Mouse (Mus musculus) embryonic stem cell, embryonic (primary cell): Measurements from ENCODE around the gene Smim12.

Experiments used
- CTCF ChIA-PET, 4 experiments: fragments of 300-600 bp in 2 of 4; fragments of 350-600 bp in 2 of 4; sonication (Branson Sonifier 250); formaldehyde crosslinking; loops; one replicate each; lab custom pipeline; 2022; ENCODE audit warnings: inconsistent platforms in 2 of 4; lab: Charles Lee
- POLR2A ChIA-PET, 4 experiments: fragments of 300-600 bp in 2 of 4; fragments of 350-600 bp in 2 of 4; sonication (Branson Sonifier 250); formaldehyde crosslinking; loops; one replicate each; lab custom pipeline; 2022; ENCODE audit warnings: antibody characterized with exemption in 4 of 4, inconsistent platforms in 1 of 4; lab: Charles Lee

Smim12 gene

GRCm38 (mm10) chr4:127224444-127225100 lies 19.0 kb upstream of the Smim12 start:
- CTCF ChIA-PET, result interaction anchor here in 3 of 4 experiments (0.6 to 3.8 kb wide), 6 partner anchors 11 to 29 kb away, joined by 3 to 32 read pairs (median 4); no protein-coding TSS in a partner anchor

DNA sequence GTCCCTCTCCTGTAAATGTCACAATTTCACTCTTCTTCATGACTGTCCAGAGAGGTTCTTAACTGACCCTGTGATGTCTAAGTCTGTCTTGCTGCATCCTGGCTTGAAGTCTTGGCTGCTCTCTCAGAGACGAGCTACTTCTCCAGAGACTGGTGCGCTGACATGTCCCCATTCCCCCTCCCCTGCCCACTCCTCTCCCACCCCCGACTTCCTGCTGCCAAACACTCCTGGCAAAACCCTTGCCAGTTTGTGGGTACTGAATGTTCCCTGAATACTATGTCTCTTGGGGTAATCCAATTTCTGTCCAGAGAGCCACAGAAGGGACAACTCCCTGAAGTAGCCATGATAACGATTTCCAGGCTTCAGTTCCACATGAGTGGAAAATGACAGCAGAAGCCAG lies 17.5 kb upstream of the Smim12 start:
- ChIA-PET CTCF (interaction anchor here in 3 of 4 experiments (0.6 to 3.8 kb wide), 6 partner anchors 9 to 58 kb away, joined by 3 to 32 read pairs (median 6); partner anchors contain the start of gene Smim12 (in 1 of the 3)), POLR2A (interaction anchor here (0.8 to 6.1 kb wide), 28 partner anchors 9 to 205 kb away, joined by 3 to 76 read pairs (median 5); partner anchors contain the start of genes Smim12 (in 3 of the 4), Gjb5 (in 2 of the 4), Gjb3 (in 1 of the 4) and Sfpq (in 1 of the 4))

More at GRCm38 (mm10) chr4:127224444-127225100, 19.0 kb upstream of the Smim12 start:
- POLR2A ChIA-PET, result interaction anchor here in 3 of 4 experiments (0.6 to 6.1 kb wide), 21 partner anchors 9 to 1101 kb away, joined by 3 to 76 read pairs (median 5); partner anchors contain the start of genes Smim12 (in 2 of the 3), Gjb3 (in 1 of the 3), Sfpq (in 1 of the 3) and Zmym1 (in 1 of the 3)

- CTCF ChIA-PET, result interaction anchor here (0.7 to 3.8 kb wide), 14 partner anchors 8 to 141 kb away, joined by 3 to 32 read pairs (median 4); partner anchors contain the start of gene Smim12 (in 3 of the 4)
- POLR2A ChIA-PET, result interaction anchor here (0.6 to 6.1 kb wide), 65 partner anchors 8 to 762 kb away, joined by 3 to 76 read pairs (median 4); partner anchors contain the start of genes Smim12 (in 4 of the 4), Sfpq (in 2 of the 4), Gjb3 (in 1 of the 4) and Gjb5 (in 1 of the 4)
These were observed 16.4 kb upstream of the Smim12 start for GRCm38 (mm10) chr4:127227051-127227673.

GRCm38 (mm10) chr4:127232028-127232427 lies 11.6 kb upstream of the Smim12 start:
- CTCF ChIA-PET, result interaction anchor here in 1 of 4 experiments (1.3 to 1.8 kb wide), 2 partner anchors 10 to 18 kb away, joined by 3 to 8 read pairs; no protein-coding TSS in a partner anchor
- POLR2A ChIA-PET, result interaction anchor here in 3 of 4 experiments (0.5 to 7.0 kb wide), 7 partner anchors 9 to 1834 kb away, joined by 3 to 55 read pairs (median 5); partner anchors contain the start of gene Smim12 (in 2 of the 3)

GRCm38 (mm10) chr4:127232551-127232950 lies 11.0 kb upstream of the Smim12 start:
- POLR2A ChIA-PET, result interaction anchor here in 3 of 4 experiments (0.5 to 7.0 kb wide), 14 partner anchors 8 to 1835 kb away, joined by 3 to 55 read pairs (median 5); partner anchors contain the start of genes Smim12 (in 2 of the 3), Gja4 (in 1 of the 3) and Zmym6 (in 1 of the 3)
- CTCF ChIA-PET, result interaction anchor here in 2 of 4 experiments (1.3 to 1.8 kb wide), 3 partner anchors 9 to 19 kb away, joined by 3 to 8 read pairs (median 4); no protein-coding TSS in a partner anchor

DNA sequence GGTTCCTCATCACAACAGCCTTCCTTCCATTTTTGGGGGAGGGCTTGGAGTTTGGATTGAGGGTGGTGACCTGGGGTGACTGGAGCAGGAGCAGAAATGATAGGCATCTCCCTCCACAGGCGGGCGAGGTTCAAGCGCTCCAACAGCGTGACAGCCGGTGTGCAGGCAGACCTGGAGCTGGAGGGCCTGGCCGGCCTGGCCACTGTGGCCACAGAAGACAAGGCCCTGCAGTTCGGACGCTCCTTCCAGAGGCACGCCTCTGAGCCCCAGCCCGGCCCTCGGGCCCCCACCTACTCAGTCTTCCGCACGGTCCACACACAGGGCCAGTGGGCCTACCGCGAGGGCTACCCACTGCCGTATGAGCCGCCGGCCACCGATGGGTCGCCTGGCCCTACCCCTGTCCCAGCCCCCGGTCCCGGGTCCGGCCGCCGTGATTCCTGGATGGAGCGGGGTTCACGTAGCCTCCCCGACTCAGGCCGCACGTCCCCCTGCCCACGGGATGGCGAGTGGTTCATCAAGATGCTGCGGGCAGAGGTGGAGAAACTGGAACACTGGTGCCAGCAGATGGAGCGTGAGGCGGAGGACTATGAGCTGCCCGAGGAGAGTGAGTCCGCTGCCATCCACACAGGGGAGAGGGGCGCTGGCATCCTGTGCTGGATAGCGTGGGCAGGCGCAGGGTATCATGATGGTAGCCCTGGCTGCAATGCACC lies 10.0 kb upstream of the Smim12 start:
- ChIA-PET CTCF (interaction anchor here in 3 of 4 experiments (1.0 to 4.2 kb wide), 7 partner anchors 8 to 20 kb away, joined by 3 to 29 read pairs (median 8); partner anchors contain the start of gene Smim12 (in 1 of the 3)), POLR2A (interaction anchor here in 2 of 4 experiments (0.6 to 7.0 kb wide), 18 partner anchors 9 to 1750 kb away, joined by 3 to 76 read pairs (median 4); partner anchors contain the start of genes Smim12 (in 2 of the 2), Gja4 (in 1 of the 2), Sfpq (in 1 of the 2) and Zmym6 (in 1 of the 2))

GRCm38 (mm10) chr4:127235742-127236487 lies 7.7 kb upstream of the Smim12 start:
- POLR2A ChIA-PET, result interaction anchor here (0.6 to 7.0 kb wide), 75 partner anchors 8 to 781 kb away, joined by 3 to 76 read pairs (median 4); partner anchors contain the start of genes Gjb5 (in 2 of the 4), Smim12 (in 2 of the 4), Zmym6 (in 2 of the 4) and Clspn (in 1 of the 4)
- CTCF ChIA-PET, result interaction anchor here (0.5 to 4.2 kb wide), 87 partner anchors 8 to 1675 kb away, joined by 3 to 32 read pairs (median 4); partner anchors contain the start of genes Smim12 (in 3 of the 4), Gja4 (in 2 of the 4), Dlgap3 (in 1 of the 4) and Gjb5 (in 1 of the 4)

DNA sequence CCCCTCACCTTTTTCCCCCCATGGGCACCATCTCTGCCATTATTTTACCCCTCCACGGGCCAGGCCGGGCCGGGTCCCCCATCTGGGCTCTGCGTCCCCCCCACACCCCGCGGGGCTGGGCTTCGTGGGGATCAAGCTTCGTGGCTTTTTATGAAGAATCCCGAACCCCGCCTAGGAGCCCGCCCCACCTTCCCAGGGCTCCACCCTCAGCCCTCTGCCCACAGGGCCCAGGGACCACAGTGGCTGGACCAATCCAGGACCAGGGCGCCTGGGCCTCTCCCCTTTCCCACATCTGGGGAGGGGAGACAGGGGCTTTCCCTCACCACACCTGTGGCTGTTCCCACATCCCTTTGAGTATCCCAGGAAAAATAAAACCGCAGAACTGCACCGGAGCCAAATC lies 7.0 kb upstream of the Smim12 start:
- POLR2A ChIA-PET, result interaction anchor here (0.7 to 7.0 kb wide), 26 partner anchors 9 to 216 kb away, joined by 3 to 76 read pairs (median 6); partner anchors contain the start of genes Dlgap3 (in 1 of the 4), Gjb3 (in 1 of the 4), Sfpq (in 1 of the 4) and Zmym6 (in 1 of the 4)
- CTCF ChIA-PET, result interaction anchor here (0.5 to 4.2 kb wide), 20 partner anchors 9 to 134 kb away, joined by 3 to 32 read pairs (median 8); partner anchors contain the start of gene Gja4 (in 1 of the 4)

GRCm38 (mm10) chr4:127237271-127237670 lies 6.3 kb upstream of the Smim12 start:
- ChIA-PET POLR2A (interaction anchor here in 3 of 4 experiments (0.7 to 7.0 kb wide), 25 partner anchors 10 to 387 kb away, joined by 3 to 76 read pairs (median 4); partner anchors contain the start of genes Gjb3 (in 1 of the 3) and Sfpq (in 1 of the 3)), CTCF (interaction anchor here in 2 of 4 experiments (0.7 to 4.2 kb wide), 11 partner anchors 12 to 191 kb away, joined by 3 to 29 read pairs (median 6); no protein-coding TSS in a partner anchor)

DNA sequence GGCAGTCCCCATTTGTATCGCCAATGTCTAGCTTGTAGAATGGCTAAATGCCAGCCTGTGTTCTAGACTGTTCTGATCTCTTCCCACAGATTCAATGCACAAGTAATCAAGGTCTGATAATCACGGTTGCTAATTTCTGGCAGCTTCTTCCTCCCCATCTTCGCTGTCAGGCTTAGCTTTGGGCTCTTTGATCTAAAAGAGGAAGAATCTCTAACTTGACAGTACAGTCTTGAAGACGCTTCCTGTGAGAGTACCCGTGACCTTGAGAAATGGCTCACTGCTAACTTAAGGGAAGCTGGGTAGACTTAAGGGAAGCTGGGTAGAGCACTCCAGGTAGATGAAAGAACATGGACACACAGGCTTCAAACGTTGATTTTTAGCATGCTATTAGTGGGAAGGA lies 888 bp upstream of the Smim12 start:
- CTCF ChIA-PET, result interaction anchor here in 3 of 4 experiments (0.6 to 2.4 kb wide), 14 partner anchors 8 to 688 kb away, joined by 3 to 17 read pairs (median 4); partner anchors contain the start of gene Dlgap3 (in 1 of the 3)
- POLR2A ChIA-PET, result interaction anchor here in 3 of 4 experiments (0.8 to 3.2 kb wide), 16 partner anchors 8 to 222 kb away, joined by 3 to 32 read pairs (median 4); partner anchors contain the start of genes Gja4 (in 1 of the 3) and Sfpq (in 1 of the 3)

GRCm38 (mm10) chr4:127243953-127244352 lies 369 bp downstream of the Smim12 start:
- POLR2A ChIA-PET, result interaction anchor here (0.6 to 3.2 kb wide), 73 partner anchors 9 to 687 kb away, joined by 3 to 32 read pairs (median 4); partner anchors contain the start of genes Gja4 (in 3 of the 4), Sfpq (in 3 of the 4), Gjb5 (in 2 of the 4) and Zmym1 (in 2 of the 4)
- CTCF ChIA-PET, result interaction anchor here (0.5 to 2.1 kb wide), 52 partner anchors 9 to 984 kb away, joined by 3 to 17 read pairs (median 4); partner anchors contain the start of genes Gja4 (in 2 of the 4), Adprhl2 (in 1 of the 4), Gjb5 (in 1 of the 4) and Sfpq (in 1 of the 4)

DNA sequence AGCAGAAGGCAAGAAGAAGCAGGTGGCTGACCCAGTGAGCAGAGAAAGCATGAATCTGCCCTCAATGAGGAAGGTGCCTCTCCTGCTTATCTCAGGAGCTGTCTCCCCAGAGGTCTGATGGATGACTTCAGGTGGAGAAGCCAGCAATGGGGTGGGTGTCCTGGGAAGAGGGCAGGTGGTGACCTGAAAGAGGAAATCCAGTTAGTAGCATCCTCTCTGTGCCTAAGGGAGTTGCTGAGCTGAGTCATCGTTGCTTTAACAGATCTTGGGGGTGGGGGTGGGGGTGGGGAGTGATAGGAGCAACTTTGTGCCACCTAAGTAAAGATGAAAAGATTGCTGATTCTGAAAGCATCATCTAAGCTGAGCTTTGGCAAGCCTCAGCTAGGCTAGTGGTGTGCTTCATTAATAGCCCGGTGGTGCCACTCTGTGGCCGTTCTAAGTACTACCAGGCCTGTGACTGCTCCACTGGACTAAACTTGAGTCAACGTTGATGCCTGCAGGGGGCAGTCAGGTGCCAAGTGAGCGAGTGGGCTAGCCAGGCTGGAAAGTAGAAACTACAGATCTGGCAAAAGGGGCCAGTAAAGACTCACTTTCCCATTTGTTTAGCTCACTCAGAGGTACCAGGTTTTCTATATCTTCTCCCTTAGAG lies 6.2 kb downstream of the Smim12 start:
- ChIA-PET POLR2A (interaction anchor here (0.6 to 1.9 kb wide), 37 partner anchors 11 to 1417 kb away, joined by 3 to 10 read pairs (median 4); partner anchors contain the start of genes Gja4 (in 2 of the 4), Gjb4 (in 1 of the 4), Sfpq (in 1 of the 4) and Zmym6 (in 1 of the 4)), CTCF (interaction anchor here (0.5 to 2.5 kb wide), 76 partner anchors 8 to 693 kb away, joined by 3 to 29 read pairs (median 4); partner anchors contain the start of genes Gja4 (in 2 of the 4), 5730409E04Rik (in 1 of the 4), Gjb5 (in 1 of the 4) and Tmem35b (in 1 of the 4))

- POLR2A ChIA-PET, result interaction anchor here in 3 of 4 experiments (0.6 to 2.3 kb wide), 16 partner anchors 8 to 193 kb away, joined by 3 to 13 read pairs (median 4); partner anchors contain the start of genes Smim12 (in 2 of the 3) and Gja4 (in 1 of the 3)
- CTCF ChIA-PET, result interaction anchor here in 3 of 4 experiments (0.6 to 1.8 kb wide), 10 partner anchors 9 to 162 kb away, joined by 3 to 8 read pairs (median 4); partner anchors contain the start of genes Gja4 (in 1 of the 3) and Smim12 (in 1 of the 3)
These were observed 8.5 kb downstream of the Smim12 start for GRCm38 (mm10) chr4:127251963-127252585.

- ChIA-PET POLR2A (interaction anchor here in 1 of 4 experiments (2.5 kb wide), 1 partner anchor 13 kb away, joined by 7 read pairs; the partner anchor contains the start of gene Smim12), CTCF (interaction anchor here in 1 of 4 experiments (0.8 to 1.4 kb wide), 2 partner anchors 21 to 57 kb away, joined by 3 to 6 read pairs; partner anchors contain the start of gene Gja4)
These were observed 13.2 kb downstream of the Smim12 start for GRCm38 (mm10) chr4:127256739-127257138.
